Mouse (Mus musculus): ENCODE measurements around the gene Pabpn1l.

Pabpn1l gene

DNA sequence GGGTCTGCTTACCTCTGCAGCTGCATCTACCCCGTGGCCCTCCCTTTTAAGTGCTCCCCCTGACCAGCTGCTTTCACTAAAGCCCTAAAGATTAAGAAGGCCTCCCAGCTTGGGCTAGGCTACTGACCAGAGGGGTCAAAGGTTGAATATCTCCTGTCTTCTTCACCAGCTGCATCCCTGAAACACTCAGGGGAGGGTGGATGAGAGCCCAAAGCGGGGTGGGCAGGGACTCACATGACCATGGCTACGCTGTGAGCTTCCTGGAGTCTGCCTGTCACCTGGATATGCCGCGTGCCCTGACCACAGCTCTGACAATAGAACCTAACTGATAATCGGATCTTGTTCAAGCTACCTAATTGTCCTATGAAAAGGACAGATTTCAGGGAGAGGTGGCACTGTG, at the start of gene Pabpn1l:
Pabpn1l (minus strand) TSS at position 13 of the 400 bp plus-strand sequence.
- DNase-seq: no peak

DNA sequence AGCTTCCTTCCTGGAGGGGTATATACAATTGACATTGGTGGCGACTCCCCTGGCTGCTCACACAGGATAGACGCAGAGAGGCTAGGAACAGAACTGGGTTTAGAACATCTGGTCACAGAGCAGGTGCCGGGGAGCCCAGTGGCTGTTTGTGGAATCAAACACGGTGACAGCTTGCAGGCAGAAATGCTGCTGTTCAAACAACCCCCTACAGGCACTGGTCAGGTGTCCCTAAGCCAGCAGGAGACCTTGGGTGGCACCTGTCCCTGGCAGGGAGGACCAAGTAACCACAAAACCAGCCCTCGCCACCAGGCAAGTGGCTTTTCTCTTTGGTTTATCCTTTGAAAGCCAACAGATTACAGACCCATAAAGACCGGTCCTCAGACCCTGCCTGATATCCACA, 49.4 kb upstream of the Pabpn1l start:
- no peak for DNase-seq

GRCm38 (mm10) chr8:122670718-122671117, 48.2 kb upstream of the Pabpn1l start:
- DNase-seq: no peak

GRCm38 (mm10) chr8:122670001-122670400, 47.5 kb upstream of the Pabpn1l start:
- no peak for DNase-seq

DNA sequence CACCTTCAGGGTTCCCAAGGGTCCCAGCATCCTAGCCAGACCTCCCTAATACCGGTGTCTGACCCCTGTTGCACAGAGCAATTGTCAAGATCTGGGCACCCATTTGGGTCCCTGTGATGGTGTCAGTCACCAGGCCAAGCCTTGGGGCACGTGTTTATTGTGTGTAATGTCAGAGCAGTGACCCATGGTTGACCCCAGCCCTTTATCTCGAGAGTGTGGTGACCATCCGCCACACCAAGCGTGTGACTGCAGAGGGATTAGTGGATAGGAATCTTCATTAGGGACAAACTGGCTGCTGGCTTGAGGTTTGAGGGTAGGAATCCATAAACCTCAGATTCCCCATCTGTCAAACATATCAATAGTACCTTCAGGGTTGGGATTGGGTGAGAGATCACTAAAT, 46.8 kb upstream of the Pabpn1l start:
- no peak for DNase-seq

GRCm38 (mm10) chr8:122667854-122668253, 45.3 kb upstream of the Pabpn1l start:
- DNase-seq: no peak

GRCm38 (mm10) chr8:122666827-122667226, 44.3 kb upstream of the Pabpn1l start:
- DNase-seq: no peak

GRCm38 (mm10) chr8:122666338-122666764, 43.8 kb upstream of the Pabpn1l start:
- no peak for DNase-seq

DNA sequence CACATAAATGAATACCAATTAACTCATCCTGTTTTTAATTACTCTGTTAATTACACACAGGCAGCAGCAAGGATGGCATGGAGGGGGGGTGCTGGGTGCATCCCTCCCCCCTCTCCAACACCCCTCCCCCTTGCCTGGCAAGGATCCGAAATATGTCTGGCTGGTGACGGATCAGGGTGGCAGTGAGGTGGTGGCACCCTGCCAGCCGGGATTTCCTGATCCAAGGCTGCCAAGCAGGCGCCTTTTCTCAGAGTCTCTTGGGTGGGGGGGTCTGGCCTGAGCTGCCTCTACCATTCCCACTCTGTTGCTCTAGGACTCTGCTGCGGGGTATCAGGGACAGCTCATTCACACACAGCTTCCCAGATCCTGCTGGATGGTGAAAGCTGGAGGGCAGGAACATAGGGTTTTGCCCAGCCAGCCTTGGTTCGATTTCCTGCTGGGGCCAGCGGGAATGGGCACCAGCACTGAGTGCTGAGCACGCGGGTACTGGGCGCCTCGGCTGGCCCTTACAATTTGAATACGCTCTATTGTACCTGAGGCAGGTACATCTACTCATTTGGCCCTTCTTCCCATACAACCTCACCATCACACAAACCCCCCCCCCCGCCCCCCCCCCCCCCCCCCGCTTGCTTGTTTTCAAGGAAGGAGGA, 43.3 kb upstream of the Pabpn1l start:
- DNase-seq: no peak

DNA sequence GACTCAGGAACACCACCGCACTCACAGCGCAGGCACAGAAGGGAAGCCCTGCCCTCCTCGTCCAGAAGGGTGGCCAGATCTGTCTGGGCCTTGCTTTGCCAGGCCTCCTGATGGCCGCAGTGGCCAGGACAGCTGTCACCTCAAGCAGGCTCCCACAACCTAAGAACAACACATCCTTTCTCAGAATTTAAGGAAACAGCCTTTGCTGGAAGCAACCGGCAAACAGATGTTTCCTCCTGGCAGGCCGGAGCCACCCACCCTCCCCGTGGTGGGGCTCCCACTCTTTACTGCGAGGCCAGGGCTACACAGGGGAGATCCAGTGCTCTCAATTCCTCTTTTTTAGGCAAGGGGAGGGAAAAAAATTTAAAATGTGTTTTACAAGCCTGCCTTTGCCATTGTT, 42.7 kb upstream of the Pabpn1l start:
- no peak for DNase-seq

DNA sequence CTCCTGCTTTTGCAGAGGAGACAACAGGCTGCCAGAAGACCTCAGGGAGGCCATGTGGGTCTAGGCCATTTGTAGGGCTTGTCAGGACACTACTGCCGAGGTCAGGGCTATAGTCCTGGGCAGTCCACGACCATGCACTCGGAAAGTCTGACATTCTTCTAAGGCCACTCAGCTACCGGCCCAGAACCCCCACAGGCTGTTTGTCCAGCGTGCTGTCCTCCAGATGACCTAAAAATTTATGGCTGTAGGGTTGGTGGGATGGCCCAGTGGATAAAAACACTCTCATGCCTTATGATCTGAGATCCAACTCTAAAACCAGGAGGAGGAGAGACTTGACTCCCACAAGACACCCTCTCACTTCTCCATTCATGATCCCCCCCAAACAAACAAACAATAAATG, 41.1 kb upstream of the Pabpn1l start:
- no peak for DNase-seq

DNA sequence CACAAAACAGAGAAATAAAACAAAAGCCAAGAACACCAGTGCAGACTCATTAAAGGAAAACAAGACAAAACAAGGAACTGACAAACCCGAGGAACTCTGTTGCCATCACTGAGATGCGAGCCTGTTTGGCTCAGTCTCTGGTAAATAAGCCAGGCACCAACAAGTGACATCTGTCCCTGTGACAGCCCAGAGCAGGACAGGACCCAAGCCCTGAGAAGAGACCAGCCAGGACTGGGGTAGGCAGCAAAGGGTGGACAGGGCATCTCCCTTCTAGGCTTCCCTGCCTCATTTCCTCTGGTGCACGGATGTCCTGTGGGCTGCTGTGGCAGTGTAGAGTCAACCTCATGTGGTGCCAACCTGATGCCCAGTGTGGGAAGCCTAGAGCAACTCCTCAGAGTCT, 40.6 kb upstream of the Pabpn1l start:
- DNase-seq: no peak

GRCm38 (mm10) chr8:122661894-122662293, 39.4 kb upstream of the Pabpn1l start:
- DNase-seq: no peak

GRCm38 (mm10) chr8:122661138-122661537, 38.6 kb upstream of the Pabpn1l start:
- DNase-seq: no peak

GRCm38 (mm10) chr8:122660022-122660421, 37.5 kb upstream of the Pabpn1l start:
- DNase-seq: peak in 1 of 2 experiments; percentile 48

- no peak for DNase-seq
Measured at GRCm38 (mm10) chr8:122658807-122659160, 36.2 kb upstream of the Pabpn1l start.

DNA sequence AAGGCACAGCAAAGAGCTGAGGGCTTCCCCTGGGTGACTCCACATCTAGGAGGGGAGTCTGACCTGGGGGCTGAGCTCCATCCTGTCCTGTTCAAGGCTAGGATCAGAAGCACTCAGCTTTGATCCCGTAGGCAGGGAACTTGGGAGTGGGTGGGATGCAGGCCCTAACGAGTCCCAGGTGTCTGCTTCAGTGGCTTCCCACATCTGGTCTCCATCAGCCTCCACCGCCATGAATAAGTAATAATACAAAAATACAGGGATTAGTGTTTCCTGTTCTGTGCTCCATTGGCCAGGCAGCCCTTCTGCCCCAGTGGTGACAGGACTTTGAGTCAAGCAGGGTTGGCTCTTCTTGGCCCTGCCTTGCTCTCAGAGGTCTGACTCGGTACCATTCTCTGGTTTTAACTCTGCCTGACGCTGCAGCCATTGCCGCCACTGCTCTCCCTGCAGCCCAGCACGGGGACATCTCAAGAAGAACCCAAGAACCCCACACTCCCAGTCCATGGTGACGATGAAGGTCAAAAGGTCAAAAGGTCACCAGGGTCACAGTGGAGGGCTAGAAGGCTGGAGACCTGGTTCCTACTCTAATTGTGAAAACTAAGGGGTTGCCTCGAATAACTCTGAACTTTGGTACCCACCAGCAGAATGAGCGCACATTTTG, 35.7 kb upstream of the Pabpn1l start:
- DNase-seq: no peak

- no peak for DNase-seq
Measured at GRCm38 (mm10) chr8:122656056-122656999, 33.8 kb upstream of the Pabpn1l start.

GRCm38 (mm10) chr8:122654768-122655167, 32.2 kb upstream of the Pabpn1l start:
- DNase-seq: no peak

DNA sequence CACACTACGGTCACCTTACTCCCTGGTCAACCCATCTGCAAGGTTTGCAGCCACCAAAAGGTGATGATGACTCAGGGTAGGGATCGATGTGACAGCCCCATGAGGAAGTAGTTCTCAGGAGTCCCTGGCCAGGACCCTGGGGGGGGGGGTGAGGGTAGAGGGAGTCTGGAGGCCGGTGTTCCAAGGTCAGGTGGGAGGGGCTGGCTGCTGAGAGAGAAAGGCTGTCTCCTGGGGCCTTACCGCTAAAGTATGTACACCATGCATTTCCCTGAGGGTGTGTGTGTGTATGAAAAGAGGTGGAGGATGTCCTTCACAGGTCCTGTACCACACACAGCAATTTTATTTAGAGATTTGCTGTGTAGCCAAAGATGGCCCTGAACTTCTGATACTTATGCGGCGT, 30.1 kb upstream of the Pabpn1l start:
- DNase-seq: no peak

- DNase-seq: no peak
Measured at GRCm38 (mm10) chr8:122651326-122651921, 28.9 kb upstream of the Pabpn1l start.

DNA sequence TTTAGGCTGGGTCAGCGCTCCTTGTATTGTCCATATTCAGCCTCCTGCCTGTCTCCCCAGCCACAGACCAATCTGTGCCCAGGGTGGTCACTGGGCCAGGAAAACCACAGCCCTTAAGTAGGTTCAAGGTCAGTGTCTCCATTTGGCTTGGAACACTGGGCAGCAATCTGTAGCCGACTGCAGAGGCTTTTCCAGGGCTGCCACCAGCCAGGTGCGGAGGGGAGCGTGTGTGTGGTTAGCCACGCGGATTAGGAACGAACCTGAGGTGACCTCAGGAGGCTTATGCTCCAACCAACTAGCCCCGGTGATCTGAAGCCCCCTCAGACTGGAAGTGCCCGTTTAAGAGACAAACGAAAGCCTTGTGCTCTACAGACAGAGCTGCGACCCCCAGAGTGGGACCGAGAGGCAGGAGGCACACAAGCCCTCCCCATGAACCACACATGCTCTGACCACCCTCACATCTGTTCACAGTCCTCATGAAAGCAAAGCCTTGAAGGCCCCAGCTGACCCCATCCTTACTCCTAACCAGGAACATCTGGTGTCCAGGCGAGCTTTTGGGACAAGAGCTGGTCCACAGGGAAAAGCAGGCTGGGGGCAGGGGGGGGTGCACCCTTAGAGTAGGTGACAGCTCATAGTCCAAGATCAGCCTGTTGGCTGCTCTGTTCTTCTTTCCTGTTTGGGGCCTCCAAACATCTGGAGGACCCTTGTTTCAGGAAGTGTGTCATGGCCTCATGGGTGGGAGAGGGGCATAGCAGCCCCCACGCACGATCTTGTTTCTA, 25.8 kb upstream of the Pabpn1l start:
- DNase-seq: no peak
